Mouse (Mus musculus): ENCODE results near the gene Pla1a. TPM values are rescaled to one million over a fixed set of nuclear protein-coding genes. Genes with fewer than 3 reads are reported as not detected.
"Not testable (repeated sequence)": the region's sequence is repeated elsewhere in the genome, so short reads cannot be mapped to it uniquely, and the experiment has no call there.

Pla1a gene
- polyA plus RNA-seq, 1 experiment from 2014 or later, result 1.6 TPM

- no peak for TF ChIP-seq CTCF (IDR thresholded peaks at IDR 0.05)
- no peak for TF ChIP-seq EP300 (IDR thresholded peaks at IDR 0.05)
- Histone ChIP-seq H3K36me3 (ENCODE audit: insufficient read depth, low read length) (peaks cover 20% of the 10 kb centered on the region; the same call in 1 of the 2 replicates), H3K27me3 (replicated peaks; ENCODE audit: insufficient read depth, low read length) (no peaks in the 10 kb centered on the region), H3K4me2 (replicated peaks; ENCODE audit: low read depth, low read length) (no peak overlapping the region), H3K27ac (ENCODE audit: low read length) (no peak overlapping the region), H3K4me3 (ENCODE audit: low read depth, low read length) (no peak overlapping the region), H3K9ac (replicated peaks; ENCODE audit: low read depth) (no peak overlapping the region), H3K4me1 (ENCODE audit: insufficient read depth, low read depth, low read length) (peaks cover 4% of the 10 kb centered on the region; the same call in 1 of the 2 replicates), H3K9me3 (ENCODE audit: low read length) (no peaks in the 10 kb centered on the region)
- ATAC-seq (no peak), DNase-seq (ENCODE audit: low spot score) (no peak)
- 90% methylated on average over 21 of the region's 21 CpGs for WGBS
These were observed 14.4 kb upstream of the Pla1a start for GRCm38 (mm10) chr16:38447366-38447765.

GRCm38 (mm10) chr16:38446141-38446540, 13.2 kb upstream of the Pla1a start:
- not testable (repeated sequence) for H3K9ac ChIP-seq (replicated peaks; ENCODE audit: low read depth); ATAC-seq; H3K27me3 ChIP-seq (replicated peaks; ENCODE audit: insufficient read depth, low read length); DNase-seq (ENCODE audit: low spot score); H3K9me3 ChIP-seq (ENCODE audit: low read length); H3K4me1 ChIP-seq (ENCODE audit: insufficient read depth, low read depth, low read length); H3K27ac ChIP-seq (ENCODE audit: low read length); H3K4me3 ChIP-seq (ENCODE audit: low read depth, low read length); H3K4me2 ChIP-seq (replicated peaks; ENCODE audit: low read depth, low read length)
- peaks cover 20% of the 10 kb centered on the region; the same call in 1 of the 2 replicates for H3K36me3 ChIP-seq (ENCODE audit: insufficient read depth, low read length)
- WGBS, result 88% methylated on average over 2 of the region's 2 CpGs

GRCm38 (mm10) chr16:38445576-38445975, 12.6 kb upstream of the Pla1a start:
- 96% methylated on average over 20 of the region's 20 CpGs for WGBS
- H3K9ac ChIP-seq (replicated peaks; ENCODE audit: low read depth), result no peak overlapping the region
- no peak for TF ChIP-seq EP300 (IDR thresholded peaks at IDR 0.05)
- TF ChIP-seq CTCF (IDR thresholded peaks at IDR 0.05), result no peak
- ATAC-seq (no peak), DNase-seq (ENCODE audit: low spot score) (no peak)
- H3K4me1 ChIP-seq (ENCODE audit: insufficient read depth, low read depth, low read length), result no peaks in the 10 kb centered on the region
- H3K4me2 ChIP-seq (replicated peaks; ENCODE audit: low read depth, low read length), result no peak overlapping the region
- H3K27me3 ChIP-seq (replicated peaks; ENCODE audit: insufficient read depth, low read length), result no peaks in the 10 kb centered on the region
- H3K36me3 ChIP-seq (ENCODE audit: insufficient read depth, low read length), result peaks cover 20% of the 10 kb centered on the region; the same call in 1 of the 2 replicates
- no peaks in the 10 kb centered on the region for H3K9me3 ChIP-seq (ENCODE audit: low read length)
- H3K27ac ChIP-seq (ENCODE audit: low read length), result no peak overlapping the region
- H3K4me3 ChIP-seq (ENCODE audit: low read depth, low read length), result no peak overlapping the region

- ATAC-seq, result peak; percentile 43; the same call in 1 of the 2 replicates
- no peak for DNase-seq (ENCODE audit: low spot score)
- 79% methylated on average over 1 of the region's 1 CpGs for WGBS
- Histone ChIP-seq H3K9ac (replicated peaks; ENCODE audit: low read depth) (no peak overlapping the region), H3K27me3 (replicated peaks; ENCODE audit: insufficient read depth, low read length) (no peaks in the 10 kb centered on the region), H3K4me1 (ENCODE audit: insufficient read depth, low read depth, low read length) (no peaks in the 10 kb centered on the region), H3K27ac (ENCODE audit: low read length) (no peak overlapping the region), H3K9me3 (ENCODE audit: low read length) (no peaks in the 10 kb centered on the region), H3K4me2 (replicated peaks; ENCODE audit: low read depth, low read length) (no peak overlapping the region), H3K36me3 (ENCODE audit: insufficient read depth, low read length) (peaks cover 20% of the 10 kb centered on the region; the same call in 1 of the 2 replicates), H3K4me3 (ENCODE audit: low read depth, low read length) (no peak overlapping the region)
- TF ChIP-seq CTCF (IDR thresholded peaks at IDR 0.05) (no peak), EP300 (IDR thresholded peaks at IDR 0.05) (no peak)
These were observed 12.1 kb upstream of the Pla1a start for GRCm38 (mm10) chr16:38445046-38445445.

GRCm38 (mm10) chr16:38443721-38444464, 10.9 kb upstream of the Pla1a start:
- no peak overlapping the region for H3K4me3 ChIP-seq (ENCODE audit: low read depth, low read length)
- TF ChIP-seq EP300 (IDR thresholded peaks at IDR 0.05) (no peak), CTCF (IDR thresholded peaks at IDR 0.05) (no peak)
- H3K9ac ChIP-seq (replicated peaks; ENCODE audit: low read depth), result no peak overlapping the region
- H3K27me3 ChIP-seq (replicated peaks; ENCODE audit: insufficient read depth, low read length), result no peaks in the 10 kb centered on the region
- DNase-seq (ENCODE audit: low spot score), result no peak
- 98% methylated on average over 7 of the region's 7 CpGs for WGBS
- peaks cover 20% of the 10 kb centered on the region; the same call in 1 of the 2 replicates for H3K36me3 ChIP-seq (ENCODE audit: insufficient read depth, low read length)
- no peak overlapping the region for H3K4me2 ChIP-seq (replicated peaks; ENCODE audit: low read depth, low read length)
- no peak overlapping the region for H3K27ac ChIP-seq (ENCODE audit: low read length)
- H3K4me1 ChIP-seq (ENCODE audit: insufficient read depth, low read depth, low read length), result no peaks in the 10 kb centered on the region
- H3K9me3 ChIP-seq (ENCODE audit: low read length), result no peaks in the 10 kb centered on the region
- ATAC-seq, result no peak

GRCm38 (mm10) chr16:38442216-38442615, 9.3 kb upstream of the Pla1a start:
- WGBS, result 85% methylated on average over 8 of the region's 8 CpGs

More at GRCm38 (mm10) chr16:38442216-38442615, 9.3 kb upstream of the Pla1a start:
- H3K27ac ChIP-seq (ENCODE audit: low read length), result no peak overlapping the region
- H3K27me3 ChIP-seq (replicated peaks; ENCODE audit: insufficient read depth, low read length), result no peaks in the 10 kb centered on the region
- no peak overlapping the region for H3K9ac ChIP-seq (replicated peaks; ENCODE audit: low read depth)
- no peaks in the 10 kb centered on the region for H3K4me1 ChIP-seq (ENCODE audit: insufficient read depth, low read depth, low read length)
- no peak overlapping the region for H3K4me3 ChIP-seq (ENCODE audit: low read depth, low read length)
- no peak for DNase-seq (ENCODE audit: low spot score)
- H3K4me2 ChIP-seq (replicated peaks; ENCODE audit: low read depth, low read length), result no peak overlapping the region
- no peaks in the 10 kb centered on the region for H3K9me3 ChIP-seq (ENCODE audit: low read length)
- H3K36me3 ChIP-seq (ENCODE audit: insufficient read depth, low read length), result peaks cover 17% of the 10 kb centered on the region; the same call in 1 of the 2 replicates
- ATAC-seq, result no peak
- TF ChIP-seq CTCF (IDR thresholded peaks at IDR 0.05) (no peak), EP300 (IDR thresholded peaks at IDR 0.05) (no peak)

All from lung, postnatal 0 days (tissue).